Mouse (Mus musculus): ENCODE results near the gene Ppid. TPM values are rescaled to one million over a fixed set of nuclear protein-coding genes. Genes with fewer than 3 reads are reported as not detected.

Ppid gene
- polyA plus RNA-seq, 1 experiment from 2014 or later: 207 TPM

- no peak overlapping the region for H3K4me3 ChIP-seq (ENCODE audit: low read depth, low read length)
- ATAC-seq (ENCODE audit: low FRiP score): no peak
Observed at GRCm38 (mm10) chr3:79579891-79580575, 11.1 kb upstream of the Ppid start.

GRCm38 (mm10) chr3:79586804-79587203 is 4.3 kb upstream of the Ppid start:
- ATAC-seq (ENCODE audit: low FRiP score): peak; percentile 78
- no peak overlapping the region for H3K27ac ChIP-seq (ENCODE audit: low read depth, low read length)
- no peak overlapping the region for H3K4me2 ChIP-seq
- no peak overlapping the region for H3K9ac ChIP-seq (ENCODE audit: low read length)
- WGBS: 5% methylated on average over 6 of the region's 6 CpGs
- no peaks in the 10 kb centered on the region for H3K36me3 ChIP-seq (ENCODE audit: control insufficient read depth, insufficient read depth, low read length)
- no peaks in the 10 kb centered on the region for H3K9me3 ChIP-seq (ENCODE audit: control insufficient read depth, low read length)
- H3K27me3 ChIP-seq (ENCODE audit: control insufficient read depth, insufficient read depth, low read length): no peaks in the 10 kb centered on the region
- no peaks in the 10 kb centered on the region for H3K4me1 ChIP-seq (ENCODE audit: control insufficient read depth, insufficient read depth, low read length)
- DNase-seq (ENCODE audit: low spot score, missing footprints): peak; percentile 99
- no peak overlapping the region for H3K4me3 ChIP-seq (ENCODE audit: low read depth, low read length)

More at GRCm38 (mm10) chr3:79579891-79580575, 11.1 kb upstream of the Ppid start:
- 84% methylated on average over 5 of the region's 5 CpGs for WGBS
- Histone ChIP-seq H3K9ac (ENCODE audit: low read length) (no peak overlapping the region), H3K27me3 (ENCODE audit: control insufficient read depth, insufficient read depth, low read length) (no peaks in the 10 kb centered on the region), H3K9me3 (ENCODE audit: control insufficient read depth, low read length) (no peaks in the 10 kb centered on the region), H3K27ac (ENCODE audit: low read depth, low read length) (no peak overlapping the region), H3K4me2 (no peak overlapping the region), H3K4me1 (ENCODE audit: control insufficient read depth, insufficient read depth, low read length) (peaks cover 10% of the 10 kb centered on the region), H3K36me3 (ENCODE audit: control insufficient read depth, insufficient read depth, low read length) (no peaks in the 10 kb centered on the region)
- DNase-seq (ENCODE audit: low spot score, missing footprints): peak; percentile 28

- WGBS: 90% methylated on average over 2 of the region's 2 CpGs
- Histone ChIP-seq H3K36me3 (ENCODE audit: control insufficient read depth, insufficient read depth, low read length) (no peaks in the 10 kb centered on the region; the same call in 1 of the 2 replicates), H3K4me2 (no peak overlapping the region), H3K4me3 (ENCODE audit: low read depth, low read length) (no peak overlapping the region), H3K27ac (ENCODE audit: low read depth, low read length) (no peak overlapping the region), H3K9ac (ENCODE audit: low read length) (no peak overlapping the region), H3K9me3 (ENCODE audit: control insufficient read depth, low read length) (no peaks in the 10 kb centered on the region), H3K4me1 (ENCODE audit: control insufficient read depth, insufficient read depth, low read length) (peaks cover 6% of the 10 kb centered on the region), H3K27me3 (ENCODE audit: control insufficient read depth, insufficient read depth, low read length) (no peaks in the 10 kb centered on the region)
- no peak for ATAC-seq (ENCODE audit: low FRiP score)
- peak; percentile 19 for DNase-seq (ENCODE audit: low spot score, missing footprints)
Observed at GRCm38 (mm10) chr3:79589671-79590070, 1.5 kb upstream of the Ppid start.

GRCm38 (mm10) chr3:79591793-79592471 is 790 bp downstream of the Ppid start:
- H3K4me1 ChIP-seq (ENCODE audit: control insufficient read depth, insufficient read depth, low read length): peaks cover 6% of the 10 kb centered on the region
- H3K4me3 ChIP-seq (ENCODE audit: low read depth, low read length): peak overlapping the region; percentile 83
- DNase-seq (ENCODE audit: low spot score, missing footprints) (peak; percentile 89), ATAC-seq (ENCODE audit: low FRiP score) (peak; percentile 34; the same call in 1 of the 2 replicates)
- no peaks in the 10 kb centered on the region for H3K9me3 ChIP-seq (ENCODE audit: control insufficient read depth, low read length)
- H3K9ac ChIP-seq (ENCODE audit: low read length): peak overlapping the region; percentile 83
- peak overlapping the region; percentile 59 for H3K27ac ChIP-seq (ENCODE audit: low read depth, low read length)
- 5% methylated on average over 15 of the region's 15 CpGs for WGBS
- peaks cover 3% of the 10 kb centered on the region; the same call in 1 of the 2 replicates for H3K36me3 ChIP-seq (ENCODE audit: control insufficient read depth, insufficient read depth, low read length)
- H3K4me2 ChIP-seq: peak overlapping the region; percentile 57
- H3K27me3 ChIP-seq (ENCODE audit: control insufficient read depth, insufficient read depth, low read length): no peaks in the 10 kb centered on the region

GRCm38 (mm10) chr3:79595468-79595867 is 4.3 kb downstream of the Ppid start:
- ATAC-seq (ENCODE audit: low FRiP score) (no peak), DNase-seq (ENCODE audit: low spot score, missing footprints) (no peak)
- Histone ChIP-seq H3K4me2 (no peak overlapping the region), H3K27me3 (ENCODE audit: control insufficient read depth, insufficient read depth, low read length) (no peaks in the 10 kb centered on the region), H3K4me1 (ENCODE audit: control insufficient read depth, insufficient read depth, low read length) (peaks cover 6% of the 10 kb centered on the region), H3K36me3 (ENCODE audit: control insufficient read depth, insufficient read depth, low read length) (peaks cover 17% of the 10 kb centered on the region), H3K27ac (ENCODE audit: low read depth, low read length) (no peak overlapping the region), H3K9me3 (ENCODE audit: control insufficient read depth, low read length) (no peaks in the 10 kb centered on the region), H3K9ac (ENCODE audit: low read length) (no peak overlapping the region), H3K4me3 (ENCODE audit: low read depth, low read length) (no peak overlapping the region)
- WGBS: 97% methylated on average over 7 of the region's 7 CpGs

- no peak for ATAC-seq (ENCODE audit: low FRiP score)
- Histone ChIP-seq H3K4me3 (ENCODE audit: low read depth, low read length) (no peak overlapping the region), H3K36me3 (ENCODE audit: control insufficient read depth, insufficient read depth, low read length) (peaks cover 15% of the 10 kb centered on the region), H3K4me2 (no peak overlapping the region), H3K4me1 (ENCODE audit: control insufficient read depth, insufficient read depth, low read length) (no peaks in the 10 kb centered on the region), H3K9me3 (ENCODE audit: control insufficient read depth, low read length) (no peaks in the 10 kb centered on the region), H3K9ac (ENCODE audit: low read length) (no peak overlapping the region), H3K27ac (ENCODE audit: low read depth, low read length) (no peak overlapping the region), H3K27me3 (ENCODE audit: control insufficient read depth, insufficient read depth, low read length) (no peaks in the 10 kb centered on the region)
- DNase-seq (ENCODE audit: low spot score, missing footprints): no peak
- WGBS: 97% methylated on average over 2 of the region's 2 CpGs
Observed at GRCm38 (mm10) chr3:79609886-79610285, 18.7 kb downstream of the Ppid start.

GRCm38 (mm10) chr3:79627484-79628181 is 36.5 kb downstream of the Ppid start:
- peak overlapping the region; percentile 69 for H3K9ac ChIP-seq (ENCODE audit: low read length)
- peaks cover 10% of the 10 kb centered on the region; the same call in 1 of the 2 replicates for H3K36me3 ChIP-seq (ENCODE audit: control insufficient read depth, insufficient read depth, low read length)
- no peaks in the 10 kb centered on the region for H3K27me3 ChIP-seq (ENCODE audit: control insufficient read depth, insufficient read depth, low read length)
- peak overlapping the region; percentile 81 for H3K4me2 ChIP-seq
- no peak for ATAC-seq (ENCODE audit: low FRiP score)
- no peak overlapping the region; the same call in 1 of the 2 replicates for H3K27ac ChIP-seq (ENCODE audit: low read depth, low read length)
- H3K4me3 ChIP-seq (ENCODE audit: low read depth, low read length): peak overlapping the region; percentile 69
- H3K9me3 ChIP-seq (ENCODE audit: control insufficient read depth, low read length): no peaks in the 10 kb centered on the region
- DNase-seq (ENCODE audit: low spot score, missing footprints): peak; percentile 86
- 41% methylated on average over 10 of the region's 10 CpGs for WGBS
- H3K4me1 ChIP-seq (ENCODE audit: control insufficient read depth, insufficient read depth, low read length): peaks cover 10% of the 10 kb centered on the region

GRCm38 (mm10) chr3:79628182-79628560 is 37.0 kb downstream of the Ppid start:
- H3K4me2 ChIP-seq: peak overlapping the region; percentile 81
- peak overlapping the region; percentile 69 for H3K4me3 ChIP-seq (ENCODE audit: low read depth, low read length)
- ATAC-seq (ENCODE audit: low FRiP score): no peak
- peaks cover 12% of the 10 kb centered on the region for H3K36me3 ChIP-seq (ENCODE audit: control insufficient read depth, insufficient read depth, low read length)
- no peaks in the 10 kb centered on the region for H3K27me3 ChIP-seq (ENCODE audit: control insufficient read depth, insufficient read depth, low read length)
- peaks cover 10% of the 10 kb centered on the region for H3K4me1 ChIP-seq (ENCODE audit: control insufficient read depth, insufficient read depth, low read length)
- peak overlapping the region; percentile 65; the same call in 1 of the 2 replicates for H3K27ac ChIP-seq (ENCODE audit: low read depth, low read length)
- peak overlapping the region; percentile 69 for H3K9ac ChIP-seq (ENCODE audit: low read length)
- 0% methylated on average over 9 of the region's 9 CpGs for WGBS
- no peaks in the 10 kb centered on the region for H3K9me3 ChIP-seq (ENCODE audit: control insufficient read depth, low read length)
- no peak for DNase-seq (ENCODE audit: low spot score, missing footprints)

Measured in midbrain, embryonic 11.5 days (tissue).